Mouse (Mus musculus) gonadal fat pad, adult 2 months (tissue): ENCODE measurements at regions not wholly inside any gene's neighbourhood (a gene's known extent, or its start where the extent isn't known, plus 50 kb on each side); places are given as distances from the start of the nearest gene placed in this dataset.

Experiments
- DNase-seq: peaks from one replicate; pipeline ENCODE4 v3.0.0-alpha.2; 2012; ENCODE audit warnings: low read depth

- DNase-seq, result no peak
These were observed 324.1 kb downstream of the Phkb start for GRCm38 (mm10) chr8:86164818-86165217.

GRCm38 (mm10) chr8:86159074-86159783 is 318.5 kb downstream of the Phkb start:
- no peak for DNase-seq

GRCm38 (mm10) chr8:86147586-86147985 is 306.8 kb downstream of the Phkb start:
- no peak for DNase-seq

- no peak for DNase-seq
These were observed 284.5 kb downstream of the Phkb start for GRCm38 (mm10) chr8:86125244-86125643.

- no peak for DNase-seq
These were observed 283.9 kb downstream of the Phkb start for GRCm38 (mm10) chr8:86124655-86125054.
